Mouse (Mus musculus) cortical plate, adult 2 months (tissue): ENCODE measurements around the gene Zfp384.

ENCODE experiments used
- CTCF ChIP-seq: fragments of 200-500 bp; IDR thresholded peaks from 2 replicates; pipeline ENCODE4 v1.5.1; 2011; ENCODE audit warnings: mild to moderate bottlenecking, control low read depth, low read length; ENCODE audit not compliant: insufficient read depth; ENCODE audit errors: extremely low read depth
- POLR2A ChIP-seq: fragments of 200-500 bp; IDR thresholded peaks from 2 replicates; pipeline ENCODE4 v1.6.1; 2011; ENCODE audit warnings: mild to moderate bottlenecking, low read length, control low read depth; ENCODE audit not compliant: insufficient read depth; ENCODE audit errors: extremely low read depth

- TF ChIP-seq POLR2A, result peak; percentile 71; the same call in 1 of the 2 replicates
- no peak for TF ChIP-seq CTCF
Observed at GRCm38 (mm10) chr6:124998066-124998465, 10.9 kb upstream of the Zfp384 start.
